Comparison of ENCODE assay signal across 8 mouse cellular contexts in the genomic region with DNA sequence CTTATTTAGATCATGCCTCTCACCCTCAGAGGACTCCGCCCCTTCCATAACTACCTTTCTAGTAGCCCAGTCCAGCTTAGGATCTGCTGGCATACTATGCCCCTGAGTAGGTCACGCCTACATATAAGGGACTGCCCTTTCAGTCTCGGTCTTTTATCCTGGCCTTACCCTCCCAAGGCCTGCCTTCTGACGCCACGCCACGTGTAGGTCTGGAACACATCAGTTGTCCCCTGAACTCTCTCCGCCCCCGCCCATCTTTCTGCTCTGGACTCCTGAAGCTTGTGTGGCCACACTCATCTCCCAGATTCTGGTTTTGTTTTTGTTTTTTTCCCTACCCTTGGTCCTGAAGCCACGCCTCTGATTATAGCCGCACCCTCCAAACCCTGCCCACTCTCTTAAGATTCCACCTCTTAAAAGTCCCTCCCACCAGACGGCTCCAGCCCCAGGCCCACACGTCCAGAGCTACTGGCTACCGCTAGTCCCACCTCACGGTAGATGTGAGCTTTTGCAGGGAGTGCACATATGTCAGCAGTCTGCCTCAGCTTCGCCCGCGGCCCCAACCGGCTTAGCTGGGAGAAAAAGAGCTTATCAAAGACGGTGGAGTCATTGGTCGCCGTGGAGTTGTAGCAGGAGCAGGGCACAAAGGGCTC. TPM values are rescaled to one million over a fixed set of nuclear protein-coding genes. Genes with fewer than 3 reads are reported as not detected.
DNase-seq lines count a peak whose midpoint lies in the region; ATAC-seq lines count a peak whose summit lies in the region.

No protein-coding gene starts in this region.

- peak overlapping the region; percentile 7 for H3K9ac ChIP-seq in intestine, embryonic 16.5 days (ENCODE audit: low read depth, low read length)

- intact Hi-C loops in gastrocnemius, postnatal 14 days (cut with DNase I; ENCODE audit: low total_unique reads) = no loop called here

- H3K4me2 ChIP-seq in intestine, embryonic 16.5 days (ENCODE audit: low read depth, low read length) = peak overlapping the region; percentile 36

- H3K9me3 ChIP-seq in intestine, embryonic 16.5 days (ENCODE audit: control insufficient read depth, low read length) = no peaks in the 10 kb centered on the region

- H3K27ac ChIP-seq in intestine, embryonic 16.5 days (ENCODE audit: low read length) = peak overlapping the region; percentile 12

- H3K36me3 ChIP-seq in intestine, embryonic 16.5 days (ENCODE audit: control insufficient read depth, insufficient read depth, low read length) = 0 out of 2 replicates have a peak, but pooled peaks cover 3% of the 10 kb centered on the region

- peaks cover 21% of the 10 kb centered on the region for H3K4me1 ChIP-seq in intestine, embryonic 16.5 days (ENCODE audit: control insufficient read depth, insufficient read depth, low read length)

- ATAC-seq in intestine, embryonic 16.5 days = peak; percentile 73

- peak overlapping the region; percentile 26 for H3K4me3 ChIP-seq in intestine, embryonic 16.5 days (ENCODE audit: low read length)

- H3K27me3 ChIP-seq in intestine, embryonic 16.5 days (replicated peaks; ENCODE audit: control insufficient read depth, insufficient read depth, low read length) = 0 out of 2 replicates have a peak, but pooled peaks cover 3% of the 10 kb centered on the region

- 8% methylated on average over 21 of the region's 21 CpGs for WGBS in intestine, embryonic 16.5 days

- peak; percentile 89 for DNase-seq in ES-CJ7 (ENCODE audit: low read depth, low spot score)
- DNase-seq in adrenal gland, postnatal 14 days = peak; percentile 51
- DNase-seq in gastrocnemius, postnatal 14 days = peak; percentile 41
- DNase-seq in lung, adult 18-20 months = peak; percentile 57 to 60
- peak; percentile 57 for DNase-seq in retina, postnatal 7 days (ENCODE audit: low read depth, low spot score)
- DNase-seq in cerebellum, adult 11 months = no peak
- no peak for DNase-seq in thymus, postnatal 10 days (ENCODE audit: low spot score in 2 of 2)

RNA-seq across cellular contexts. Expression of a gene that starts 3.9 kb away (rescaled TPM):
- total RNA-seq in adrenal gland, postnatal 14 days (2021) = 7.3 and 40.7 TPM in 2 replicates
- 1 to 10 TPM; 1.4 to 1.5 TPM for total RNA-seq in gastrocnemius, postnatal 14 days (2021)
- polyA plus RNA-seq in intestine, embryonic 16.5 days (2015; fragmentation: Nextera tagmentation; extraction: Ambion mirVana) = 4.2 and 5.0 TPM in 2 replicates

RNA-seq across cellular contexts. Expression of a gene that starts 5.8 kb away (rescaled TPM):
- not detected in 2 replicates for total RNA-seq in adrenal gland, postnatal 14 days (2021)
- not detected for total RNA-seq in gastrocnemius, postnatal 14 days (2021)
- not detected in 2 replicates for polyA plus RNA-seq in intestine, embryonic 16.5 days (2015; fragmentation: Nextera tagmentation; extraction: Ambion mirVana)

RNA-seq across cellular contexts. Expression of a gene that starts 19.5 kb away (rescaled TPM):
- total RNA-seq in adrenal gland, postnatal 14 days (2021) = 17.8 and 19.2 TPM in 2 replicates
- total RNA-seq in gastrocnemius, postnatal 14 days (2021) = 10 to 100 TPM in 1 of 2 experiments, 1 to 10 TPM in 1; 7.1 to 10.9 TPM
- polyA plus RNA-seq in intestine, embryonic 16.5 days (2015; fragmentation: Nextera tagmentation; extraction: Ambion mirVana) = 69.6 and 82.1 TPM in 2 replicates

RNA-seq across cellular contexts. Expression of a gene that starts 23.1 kb away (rescaled TPM):
- 0.98 TPM in 1 of 2 replicates, not detected in the other for total RNA-seq in adrenal gland, postnatal 14 days (2021)
- not detected for total RNA-seq in gastrocnemius, postnatal 14 days (2021)
- polyA plus RNA-seq in intestine, embryonic 16.5 days (2015; fragmentation: Nextera tagmentation; extraction: Ambion mirVana) = 0.86 and 1.3 TPM in 2 replicates

RNA-seq across cellular contexts. Expression of a gene that starts 30.4 kb away (rescaled TPM):
- 0.22 and 0.23 TPM in 2 replicates for total RNA-seq in adrenal gland, postnatal 14 days (2021)
- 1 to 10 TPM; 2.1 to 2.6 TPM for total RNA-seq in gastrocnemius, postnatal 14 days (2021)
- polyA plus RNA-seq in intestine, embryonic 16.5 days (2015; fragmentation: Nextera tagmentation; extraction: Ambion mirVana) = 0.44 and 0.62 TPM in 2 replicates

Comparison
In these comparisons a context has a peak if more than half of its experiments do, and no peak if none do; other contexts are left out.
1. DNase-seq: peak in ES-CJ7 (single experiment), adrenal gland, postnatal 14 days (single experiment), gastrocnemius, postnatal 14 days (single experiment), lung, adult 18-20 months (2 of 2) and retina, postnatal 7 days (single experiment); none in cerebellum, adult 11 months (single experiment) and thymus, postnatal 10 days (0 of 2).